Mouse (Mus musculus) CH12.LX (cell line): ENCODE measurements at regions not wholly inside any gene's neighbourhood (a gene's known extent, or its start where the extent isn't known, plus 50 kb on each side); places are given as distances from the start of the nearest gene placed in this dataset.

Experiments
- DNase-seq: peaks from one replicate; pipeline ENCODE4 v3.0.0-alpha.2; 2013; ENCODE audit errors: extremely low read depth
- H3K27ac ChIP-seq: 2 replicates; pipeline ENCODE4 v1.5.1; 2012; ENCODE audit warnings: low read depth, mild to moderate bottlenecking, control low read depth, moderate library complexity; ENCODE audit not compliant: insufficient read depth
- H3K27me3 ChIP-seq: replicated peaks from 2 replicates; pipeline ENCODE3; 2012; ENCODE audit warnings: inconsistent platforms
- H3K36me3 ChIP-seq, 2 experiments: replicated peaks in 1 of 2; 2 replicates each; pipeline versions ENCODE3 to v1.6.1; 2012; ENCODE audit warnings: inconsistent platforms in 1 of 2, low read length in 1 of 2, mild to moderate bottlenecking in 1 of 2, mixed read lengths in 1 of 2, moderate library complexity in 1 of 2; ENCODE audit not compliant: control insufficient read depth in 1 of 2, insufficient read depth in 1 of 2
- H3K4me1 ChIP-seq, 2 experiments: 2 replicates each; pipeline ENCODE4 v1.6.1; 2012; ENCODE audit warnings: inconsistent platforms in 1 of 2, moderate library complexity in 1 of 2; ENCODE audit not compliant: insufficient read depth in 2 of 2, control insufficient read depth in 1 of 2
- H3K4me2 ChIP-seq: 2 replicates; pipeline ENCODE4 v1.6.1; 2012; ENCODE audit warnings: low read depth, mild to moderate bottlenecking, control low read depth; ENCODE audit not compliant: poor library complexity, insufficient read depth, severe bottlenecking
- H3K4me3 ChIP-seq, 3 experiments: fragments of 150-350 bp in 1 of 3; sonication (generic) in 1 of 3; replicated peaks in 1 of 3; 2 replicates each; pipeline versions ENCODE3 to v1.5.1; 2011 to 2012; ENCODE audit warnings: low read depth in 2 of 3, low read length in 2 of 3, mild to moderate bottlenecking in 2 of 3, moderate library complexity in 2 of 3, control low read depth in 1 of 3, improper control_type of control experiment in 1 of 3, inconsistent platforms in 1 of 3, mixed read lengths in 1 of 3; ENCODE audit not compliant: poor library complexity in 1 of 3
- H3K79me2 ChIP-seq: replicated peaks from 2 replicates; pipeline ENCODE4 v1.6.1; 2012; ENCODE audit warnings: mild to moderate bottlenecking, moderate library complexity; ENCODE audit not compliant: control insufficient read depth, poor library complexity, insufficient read depth, severe bottlenecking; ENCODE audit errors: extremely low read depth
- H3K9ac ChIP-seq: 2 replicates; pipeline ENCODE4 v1.6.1; 2012; ENCODE audit warnings: low read depth, mild to moderate bottlenecking, control low read depth, moderate library complexity; ENCODE audit not compliant: insufficient read depth
- H3K9me3 ChIP-seq: replicated peaks from 2 replicates; pipeline ENCODE3; 2012; ENCODE audit warnings: low read length, inconsistent platforms, mixed read lengths
- BHLHE40 ChIP-seq: IDR thresholded peaks from 2 replicates; pipeline ENCODE4 v1.6.1; 2011; ENCODE audit warnings: mild to moderate bottlenecking, low read depth, low read length, improper control_type of control experiment
- CHD1 ChIP-seq: IDR thresholded peaks from 2 replicates; pipeline ENCODE4 v1.6.1; 2012; ENCODE audit warnings: low read depth, low read length, improper control_type of control experiment, inconsistent platforms
- CTCF ChIP-seq, 2 experiments: IDR thresholded peaks in 1 of 2; conservative IDR thresholded peaks in 1 of 2; 2 replicates each; pipeline ENCODE4 v1.5.1; 2011 to 2012; ENCODE audit warnings: low read depth in 2 of 2, low read length in 2 of 2, improper control_type of control experiment in 1 of 2, inconsistent platforms in 1 of 2, mild to moderate bottlenecking in 1 of 2, moderate library complexity in 1 of 2
- ELF1 ChIP-seq: IDR thresholded peaks from 2 replicates; pipeline ENCODE4 v1.6.1; 2014; ENCODE audit warnings: low read depth, mild to moderate bottlenecking, inconsistent platforms, low read length, improper control_type of control experiment
- EP300 ChIP-seq: IDR thresholded peaks from 2 replicates; pipeline ENCODE4 v1.6.1; 2011; ENCODE audit warnings: low read length, improper control_type of control experiment
- GABPA ChIP-seq: IDR thresholded peaks from 2 replicates; pipeline ENCODE4 v1.6.1; 2012; ENCODE audit warnings: low read depth, low read length, improper control_type of control experiment, inconsistent platforms; ENCODE audit not compliant: insufficient replicate concordance
- HCFC1 ChIP-seq: IDR thresholded peaks from 2 replicates; pipeline ENCODE4 v1.6.1; 2012; ENCODE audit warnings: low read depth, mild to moderate bottlenecking, inconsistent platforms, low read length, improper control_type of control experiment
- IRF4 ChIP-seq: IDR thresholded peaks from 2 replicates; pipeline ENCODE4 v1.6.1; 2014; ENCODE audit warnings: low read depth, mild to moderate bottlenecking, inconsistent platforms, low read length, improper control_type of control experiment
- JUN ChIP-seq: IDR thresholded peaks from 2 replicates; pipeline ENCODE4 v1.6.1; 2011; ENCODE audit warnings: low read depth, mild to moderate bottlenecking, low read length, improper control_type of control experiment, moderate library complexity; ENCODE audit not compliant: insufficient read depth
- KAT2A ChIP-seq: IDR thresholded peaks from 2 replicates; pipeline ENCODE4 v1.6.1; 2012; ENCODE audit warnings: low read length, improper control_type of control experiment, inconsistent platforms; ENCODE audit not compliant: insufficient replicate concordance
- MAFK ChIP-seq: IDR thresholded peaks from 2 replicates; pipeline ENCODE4 v1.6.1; 2011; ENCODE audit warnings: low read length, improper control_type of control experiment; ENCODE audit not compliant: insufficient replicate concordance
- MAX ChIP-seq: IDR thresholded peaks from 2 replicates; pipeline ENCODE4 v1.6.1; 2011; ENCODE audit warnings: low read length, improper control_type of control experiment
- MAZ ChIP-seq: IDR thresholded peaks from 2 replicates; pipeline ENCODE4 v1.6.1; 2012; ENCODE audit warnings: low read depth, mild to moderate bottlenecking, inconsistent platforms, low read length, improper control_type of control experiment, moderate library complexity
- MEF2A ChIP-seq: IDR thresholded peaks from 2 replicates; pipeline ENCODE4 v1.6.1; 2014; ENCODE audit warnings: low read depth, mild to moderate bottlenecking, inconsistent platforms, low read length, improper control_type of control experiment, borderline replicate concordance
- MYC ChIP-seq: IDR thresholded peaks from 2 replicates; pipeline ENCODE4 v1.6.1; 2011; ENCODE audit warnings: low read depth, mild to moderate bottlenecking, improper control_type of control experiment, low read length
- NELFE ChIP-seq: IDR thresholded peaks from 2 replicates; pipeline ENCODE4 v1.6.1; 2011; ENCODE audit warnings: low read depth, low read length, improper control_type of control experiment
- PAX5 ChIP-seq: IDR thresholded peaks from 2 replicates; pipeline ENCODE4 v1.6.1; 2012; ENCODE audit warnings: low read length, inconsistent platforms, mixed read lengths
- POLR2AphosphoS2 ChIP-seq: IDR thresholded peaks from 2 replicates; pipeline ENCODE4 v1.6.1; 2011; ENCODE audit warnings: low read depth, low read length, improper control_type of control experiment
- RAD21 ChIP-seq: IDR thresholded peaks from 2 replicates; pipeline ENCODE4 v1.6.1; 2011; ENCODE audit warnings: low read depth, mild to moderate bottlenecking, low read length, improper control_type of control experiment, moderate library complexity
- SIN3A ChIP-seq: IDR thresholded peaks from 2 replicates; pipeline ENCODE4 v1.6.1; 2012; ENCODE audit warnings: low read length, improper control_type of control experiment, inconsistent platforms
- SMC3 ChIP-seq: IDR thresholded peaks from 2 replicates; pipeline ENCODE4 v1.6.1; 2011; ENCODE audit warnings: low read depth, low read length, improper control_type of control experiment
- TBP ChIP-seq: conservative IDR thresholded peaks from 2 replicates; pipeline ENCODE4 v1.6.1; 2011; ENCODE audit warnings: low read depth, low read length, improper control_type of control experiment
- USF1 ChIP-seq: IDR thresholded peaks from 2 replicates; pipeline ENCODE4 v1.6.1; 2014; ENCODE audit warnings: low read depth, mild to moderate bottlenecking, inconsistent platforms, low read length, improper control_type of control experiment
- ZC3H11A ChIP-seq: IDR thresholded peaks from 2 replicates; pipeline ENCODE4 v1.6.1; 2012; ENCODE audit warnings: low read depth, mild to moderate bottlenecking, inconsistent platforms, low read length, improper control_type of control experiment
- ZMIZ1 ChIP-seq: IDR thresholded peaks from 2 replicates; pipeline ENCODE4 v1.6.1; 2012; ENCODE audit warnings: low read depth, mild to moderate bottlenecking, inconsistent platforms, low read length, improper control_type of control experiment
- dilution Hi-C: fragments of 300-500 bp; cut with MboI; formaldehyde crosslinking; loops from 2 replicates; pipeline ENCODE4 v1.14.3; 2020; ENCODE audit warnings: low sequenced_read_pairs; ENCODE audit not compliant: extremely low pct_unique_long_range_greater_than_20kb, extremely low pct_ligation_motif_present
- in situ Hi-C: fragments of 300-500 bp; cut with MboI; formaldehyde crosslinking; loops from 3 replicates; pipeline ENCODE4 v1.14.3; 2019; ENCODE audit warnings: low sequenced_read_pairs, low pct_ligation_motif_present, low pct_unique_long_range_greater_than_20kb, mixed read lengths

GRCm38 (mm10) chr13:97581380-97581779 lies 179.1 kb downstream of the Gm10260 start:
- in situ Hi-C loops (no loop called here), dilution Hi-C loops (no loop called here)
- H3K4me2 ChIP-seq: no peak overlapping the region
- no peaks in the 10 kb centered on the region for H3K36me3 ChIP-seq
- DNase-seq: no peak
- TF ChIP-seq NELFE (no peak), JUN (no peak), MEF2A (no peak), SIN3A (no peak), CTCF (conservative IDR thresholded peaks at IDR 0.05 in 1 of 2, IDR thresholded peaks at IDR 0.05 in 1 of 2; ENCODE audit: low read depth in 2 of 2, low read length in 2 of 2) (no peak), BHLHE40 (no peak), EP300 (no peak), MAZ (no peak), ELF1 (no peak), KAT2A (no peak), MAFK (no peak), USF1 (no peak), MAX (no peak), IRF4 (no peak), POLR2AphosphoS2 (no peak), PAX5 (no peak), ZMIZ1 (no peak)
- H3K27ac ChIP-seq: no peak overlapping the region
- H3K4me1 ChIP-seq: no peaks in the 10 kb centered on the region
- no peaks in the 10 kb centered on the region for H3K79me2 ChIP-seq
- H3K9ac ChIP-seq: no peak overlapping the region
- H3K4me3 ChIP-seq: no peak overlapping the region
- H3K9me3 ChIP-seq: peaks cover 23% of the 10 kb centered on the region
- no peaks in the 10 kb centered on the region for H3K27me3 ChIP-seq

DNA sequence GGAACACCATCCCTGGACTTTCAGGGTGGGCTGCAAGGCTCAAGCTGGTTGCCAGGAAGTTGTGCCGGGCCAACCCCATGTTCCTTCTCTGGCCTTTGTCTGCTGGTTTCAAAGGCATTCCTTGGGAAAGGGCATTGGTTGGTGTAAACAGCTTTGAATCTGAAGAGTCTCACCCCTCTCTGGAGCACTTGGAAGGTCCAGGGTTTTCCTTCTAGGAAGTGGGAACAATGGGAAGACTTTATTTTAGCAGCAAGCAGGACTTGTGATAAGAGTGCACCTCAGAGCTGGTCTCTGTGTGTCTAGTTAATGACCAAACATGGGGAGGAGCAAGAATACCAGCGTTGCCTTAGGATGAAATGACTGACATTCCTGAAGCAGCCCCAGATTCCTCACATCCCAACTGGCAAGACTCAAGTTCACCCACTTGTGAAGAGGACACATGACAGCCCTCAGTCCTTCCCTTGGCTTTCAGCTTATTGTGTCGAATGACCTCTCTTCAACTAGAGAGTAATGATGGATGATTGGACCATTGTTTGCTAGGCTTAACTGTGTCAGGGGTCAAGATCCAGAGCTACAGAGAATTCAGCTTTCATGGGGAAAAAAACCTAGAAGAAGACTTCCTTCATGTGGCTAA lies 180.1 kb downstream of the Gm10260 start:
- dilution Hi-C loops (no loop called here), in situ Hi-C loops (no loop called here)
- no peaks in the 10 kb centered on the region for H3K36me3 ChIP-seq
- no peaks in the 10 kb centered on the region for H3K79me2 ChIP-seq
- no peak overlapping the region for H3K9ac ChIP-seq
- TF ChIP-seq ELF1 (no peak), CHD1 (no peak), MAFK (no peak), MEF2A (no peak), RAD21 (no peak), ZMIZ1 (no peak), POLR2AphosphoS2 (no peak), GABPA (no peak), TBP (no peak), SIN3A (no peak), ZC3H11A (no peak), MYC (no peak), HCFC1 (no peak), SMC3 (no peak)
- TF ChIP-seq, all 38 proteins: peak for 0
- Histone ChIP-seq H3K27me3 (no peaks in the 10 kb centered on the region), H3K4me3 (no peak overlapping the region), H3K4me2 (no peak overlapping the region), H3K27ac (no peak overlapping the region), H3K4me1 (no peaks in the 10 kb centered on the region), H3K9me3 (peaks cover 23% of the 10 kb centered on the region)
- DNase-seq: no peak
